Mouse (Mus musculus) fat pad, adult 2 months (tissue): ENCODE measurements around the gene Zfr.
"Not testable (repeated sequence)": the region's sequence is repeated elsewhere in the genome, so short reads cannot be mapped to it uniquely, and the experiment has no call there.

Experiments used
- DNase-seq: peaks from one replicate; pipeline ENCODE4 v3.0.0-alpha.2; 2011; ENCODE audit warnings: low read depth, low spot score; ENCODE audit errors: extremely low read depth

Gene Zfr

GRCm38 (mm10) chr15:12214531-12215414 lies 97.1 kb downstream of the Zfr start:
- DNase-seq: no peak

- no peak for DNase-seq
Observed at GRCm38 (mm10) chr15:12215415-12215718, 97.7 kb downstream of the Zfr start.

GRCm38 (mm10) chr15:12216119-12216518 lies 98.5 kb downstream of the Zfr start:
- no peak for DNase-seq

GRCm38 (mm10) chr15:12216798-12217197 lies 99.2 kb downstream of the Zfr start:
- no peak for DNase-seq

GRCm38 (mm10) chr15:12217332-12217731 lies 99.7 kb downstream of the Zfr start:
- not testable (repeated sequence) for DNase-seq

GRCm38 (mm10) chr15:12217849-12218248 lies 100.2 kb downstream of the Zfr start:
- no peak for DNase-seq

GRCm38 (mm10) chr15:12218583-12219382 lies 101.2 kb downstream of the Zfr start:
- DNase-seq: no peak

GRCm38 (mm10) chr15:12221131-12221530 lies 103.5 kb downstream of the Zfr start:
- DNase-seq: no peak

- DNase-seq: no peak
Observed at GRCm38 (mm10) chr15:12222564-12223302, 105.1 kb downstream of the Zfr start.

GRCm38 (mm10) chr15:12223393-12223792 lies 105.8 kb downstream of the Zfr start:
- no peak for DNase-seq

GRCm38 (mm10) chr15:12224239-12224638 lies 106.6 kb downstream of the Zfr start:
- DNase-seq: no peak

GRCm38 (mm10) chr15:12225062-12225461 lies 107.4 kb downstream of the Zfr start:
- no peak for DNase-seq

GRCm38 (mm10) chr15:12226908-12227307 lies 109.3 kb downstream of the Zfr start:
- DNase-seq: no peak

GRCm38 (mm10) chr15:12227355-12227754 lies 109.7 kb downstream of the Zfr start:
- no peak for DNase-seq

- DNase-seq: no peak
Observed at GRCm38 (mm10) chr15:12229603-12230242, 112.1 kb downstream of the Zfr start.

- no peak for DNase-seq
Observed at GRCm38 (mm10) chr15:12230243-12230935, 112.8 kb downstream of the Zfr start.

GRCm38 (mm10) chr15:12231462-12231861 lies 113.8 kb downstream of the Zfr start:
- no peak for DNase-seq

GRCm38 (mm10) chr15:12232429-12232828 lies 114.8 kb downstream of the Zfr start:
- no peak for DNase-seq

GRCm38 (mm10) chr15:12233021-12233420 lies 115.4 kb downstream of the Zfr start:
- DNase-seq: no peak
